Mouse (Mus musculus) thymus, postnatal 10 days (tissue): ENCODE results near the gene Eci1.

Source experiments
- DNase-seq, 2 experiments: peaks; one replicate each; pipeline ENCODE4 v3.0.0; 2021; ENCODE audit warnings: low spot score in 2 of 2

The Eci1 gene

DNA sequence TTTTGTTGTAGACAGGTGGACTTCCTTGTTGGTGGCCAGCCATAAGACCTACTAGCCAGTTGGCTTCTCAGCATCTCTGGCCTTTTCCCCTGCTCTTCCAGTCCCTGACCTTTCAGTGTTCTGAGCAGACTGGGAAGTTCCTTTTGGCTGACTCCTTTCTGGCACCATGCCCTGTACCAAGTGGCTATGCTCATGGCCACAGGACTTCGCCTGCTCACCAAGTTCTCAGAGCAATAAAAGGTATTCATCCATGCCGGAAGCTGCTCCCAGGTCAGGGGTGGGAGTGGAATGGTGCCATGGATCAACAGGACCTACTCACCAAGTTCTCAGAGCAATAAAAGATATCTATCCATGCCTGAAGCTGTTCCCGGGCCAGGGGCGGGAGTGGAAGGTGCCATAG is 46.1 kb downstream of the Eci1 start:
- DNase-seq = no peak

DNA sequence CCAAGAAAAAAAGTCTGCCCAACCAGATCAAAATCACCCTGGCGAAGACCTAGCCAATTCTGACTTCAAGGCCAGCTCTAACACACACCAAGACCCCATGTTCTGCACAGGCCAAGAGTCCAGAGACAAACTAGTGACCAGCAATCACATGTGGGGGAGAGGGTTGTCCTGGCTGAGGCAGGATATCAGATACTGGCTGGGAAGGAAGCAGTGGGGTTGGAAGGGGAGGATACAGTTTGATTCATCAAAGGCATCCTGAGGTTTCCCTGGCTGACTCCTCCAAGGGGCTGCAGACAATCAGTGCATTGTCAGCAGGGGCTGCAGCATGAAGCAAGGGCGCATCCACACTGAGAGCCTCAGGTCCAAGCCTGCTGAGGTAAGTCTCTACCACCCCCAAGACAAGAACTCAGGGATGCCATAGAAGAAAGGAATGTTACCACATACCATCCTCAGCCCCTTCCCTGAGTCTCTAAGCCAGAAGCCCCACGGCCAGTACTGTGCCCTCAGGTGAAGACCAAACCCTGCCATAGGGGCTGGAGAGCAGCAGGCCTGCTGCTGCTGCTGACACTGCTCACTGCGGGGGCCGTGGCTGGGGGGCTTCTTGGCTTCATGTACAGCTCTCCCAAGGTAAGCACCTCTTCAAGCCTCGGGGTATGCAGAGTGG is 47.3 kb downstream of the Eci1 start, which contains the start of gene Bricd5:
Gene Bricd5 (plus strand): TSS at position 273 of the 664 bp plus-strand sequence.
- DNase-seq = no peak

DNA sequence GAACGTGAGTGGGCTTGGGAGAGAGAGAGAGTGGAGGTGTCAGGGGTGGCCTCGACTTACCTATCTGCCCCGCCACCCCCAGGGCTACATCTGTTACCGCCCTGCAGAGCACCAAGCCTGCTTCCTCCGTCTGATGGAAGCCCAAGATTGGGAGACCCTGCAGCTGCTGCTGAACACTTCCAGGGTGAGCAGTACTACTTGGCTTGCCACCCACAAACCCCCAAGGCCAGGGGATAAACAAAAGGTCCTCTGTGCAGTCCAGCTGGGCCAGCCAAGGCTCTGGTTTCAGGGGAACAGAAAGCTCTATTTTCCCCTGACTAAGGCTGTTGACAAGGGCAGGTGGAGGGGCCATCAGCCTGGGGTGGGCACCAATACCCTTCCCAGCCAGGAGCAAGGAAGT is 48.1 kb downstream of the Eci1 start:
- no peak for DNase-seq

DNA sequence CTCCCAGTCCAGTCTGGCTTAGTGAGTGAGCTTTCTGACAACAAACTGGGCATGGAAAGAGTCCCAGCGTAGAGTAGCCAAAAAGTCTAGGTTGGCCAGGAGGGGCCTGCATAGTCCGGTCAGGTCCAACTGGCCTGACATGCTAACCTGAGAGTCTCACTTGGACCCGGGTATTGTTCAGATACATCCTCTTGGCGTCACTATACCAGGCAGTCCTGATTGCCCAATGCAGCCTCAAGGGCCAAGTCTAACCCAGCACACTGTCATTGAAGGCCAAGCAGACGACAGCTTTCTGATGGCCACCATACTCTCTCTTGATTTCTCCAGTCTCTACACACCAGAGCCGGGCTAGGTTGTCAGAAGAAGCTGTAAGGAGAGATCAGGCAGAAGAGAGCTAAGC is 49.1 kb downstream of the Eci1 start:
- DNase-seq = no peak

DNA sequence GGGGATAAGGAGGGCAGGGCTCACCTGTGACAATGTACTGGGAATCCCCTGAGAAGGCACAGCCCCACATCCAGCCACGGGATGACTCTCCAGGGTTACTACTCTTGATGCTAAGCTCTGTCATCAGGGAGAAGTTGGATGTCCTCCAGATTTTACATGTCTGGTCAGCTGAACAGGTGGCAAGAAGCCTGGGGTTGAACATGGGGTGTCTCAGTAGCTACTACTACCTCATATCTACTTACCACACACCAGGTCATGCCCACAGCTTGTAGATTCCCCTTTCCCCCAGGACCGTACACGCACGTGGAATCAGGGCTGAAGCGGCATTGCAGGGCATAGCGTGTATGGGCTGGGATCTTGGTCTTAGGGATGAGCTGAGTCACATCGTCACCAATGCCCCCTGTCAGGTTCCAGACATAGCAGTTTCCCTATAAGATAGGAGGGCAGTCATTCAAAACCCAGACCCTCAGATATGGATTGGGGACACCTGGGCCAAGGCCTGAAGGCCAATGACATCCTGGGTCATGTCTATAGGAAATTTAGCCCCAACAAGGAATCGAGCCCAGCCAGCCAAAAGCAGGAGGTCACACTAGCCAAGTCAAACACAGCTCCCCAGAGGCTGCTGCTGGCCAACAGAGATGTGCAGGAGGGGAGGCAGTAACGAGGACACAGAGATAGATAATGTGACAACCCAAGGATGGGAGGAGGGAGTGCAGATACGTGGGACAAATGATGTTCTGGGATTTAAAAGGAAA is 49.8 kb downstream of the Eci1 start:
- DNase-seq = no peak

DNA sequence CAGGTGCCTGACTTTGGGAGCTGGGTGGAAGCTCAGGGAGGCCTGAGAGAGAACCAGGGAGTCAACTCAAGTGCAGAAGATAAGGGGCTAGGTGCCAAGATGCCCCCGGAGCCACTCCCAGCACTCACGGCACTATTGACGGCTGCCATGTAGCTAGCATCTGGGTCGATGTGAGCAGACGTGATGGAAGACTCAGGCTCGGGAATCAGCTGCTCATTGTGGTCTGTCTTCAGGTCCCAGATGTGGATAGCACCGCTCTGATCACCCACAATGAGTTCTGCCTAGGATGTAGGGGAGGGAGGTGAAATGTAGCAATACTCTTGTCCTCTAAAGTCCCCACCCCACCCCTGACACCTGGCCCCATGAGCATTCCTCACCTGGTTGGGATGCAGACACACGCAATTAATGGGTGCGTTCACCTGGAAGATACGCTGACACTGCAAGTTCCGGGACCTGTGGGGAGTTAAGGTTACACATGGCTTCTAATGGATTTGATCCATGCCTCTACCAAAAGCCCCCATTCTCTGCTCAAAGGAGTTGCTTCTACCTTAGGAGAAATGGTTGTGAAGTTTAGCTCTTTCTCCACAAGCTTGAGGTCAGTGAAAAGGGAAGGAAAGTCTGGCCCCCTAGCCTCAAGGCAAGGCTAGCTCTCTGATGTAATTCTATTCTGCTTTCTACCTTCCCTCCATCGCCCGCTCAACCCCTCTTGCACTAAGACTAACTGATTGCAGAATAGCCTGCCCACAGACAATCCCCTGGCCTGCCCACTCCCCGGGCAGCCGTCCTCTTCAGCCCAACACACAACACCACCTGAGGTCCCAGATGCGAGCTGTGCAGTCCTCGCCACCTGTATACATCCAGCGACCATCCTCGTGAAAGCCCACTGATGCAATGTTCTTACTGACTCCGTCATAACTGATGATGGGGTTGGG is 50.9 kb downstream of the Eci1 start:
- no peak for DNase-seq

DNA sequence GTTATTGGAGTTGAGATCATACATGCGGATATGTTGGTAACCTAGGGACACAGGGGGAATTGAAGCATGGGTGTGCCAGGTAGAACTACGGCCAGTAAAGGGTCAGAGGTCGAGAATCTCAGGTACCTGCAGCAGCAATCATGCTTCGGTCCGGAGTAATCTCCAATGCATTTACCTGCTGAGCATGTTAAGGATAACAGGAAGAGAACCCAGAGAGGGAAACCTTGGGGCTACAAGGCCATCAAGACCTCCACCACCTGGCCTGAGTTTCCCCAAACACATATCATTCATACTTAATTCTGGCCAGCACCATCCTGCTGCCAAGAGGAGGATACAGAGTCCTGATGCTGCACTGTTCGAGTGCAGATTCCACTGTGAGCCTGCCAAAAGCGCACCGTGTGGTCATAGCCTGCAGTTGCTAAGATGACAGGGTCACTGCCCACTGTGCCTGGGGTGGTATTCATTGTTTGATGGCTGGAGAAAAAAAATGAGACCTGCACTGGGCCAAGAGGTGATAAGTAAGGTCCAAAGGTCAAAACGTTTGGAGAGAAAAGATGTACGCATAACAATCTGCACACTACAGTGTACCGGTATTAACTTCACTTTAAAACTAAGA is 51.7 kb downstream of the Eci1 start:
- DNase-seq = no peak

DNA sequence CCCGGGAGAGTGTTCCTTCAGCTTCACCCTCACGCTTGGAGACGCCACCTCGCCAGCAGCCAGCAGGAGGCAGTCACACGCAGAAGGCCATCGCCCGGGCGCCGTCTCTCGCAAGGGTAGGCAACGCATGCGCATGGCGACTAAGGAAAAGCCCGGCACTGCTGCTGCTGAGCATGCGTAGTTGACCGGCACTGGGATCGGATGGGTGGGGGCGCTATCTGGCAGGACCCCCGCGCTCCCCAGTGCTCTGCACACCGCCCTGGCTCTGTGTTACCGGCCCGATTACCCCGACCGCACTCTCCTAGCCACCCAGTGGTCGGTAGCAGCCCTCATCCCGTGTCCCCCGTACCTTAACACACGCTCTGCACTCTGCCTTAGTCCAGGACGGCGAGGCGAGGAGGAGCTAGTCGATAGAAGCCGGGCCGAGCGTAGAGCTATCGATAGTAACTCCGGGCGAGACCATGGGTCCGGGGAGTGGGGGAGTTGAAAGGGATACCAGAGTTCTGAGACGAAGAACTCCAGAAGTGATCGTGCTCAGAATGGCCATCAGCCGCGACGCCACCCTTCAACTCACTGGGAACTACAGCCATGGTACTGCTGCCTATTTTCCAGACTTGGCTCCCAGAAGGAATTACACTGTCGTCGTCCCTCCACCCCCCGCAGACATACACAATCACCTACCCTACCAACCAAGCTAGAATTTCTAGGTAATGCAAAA is 52.4 kb downstream of the Eci1 start, which contains the start of gene Mlst8:
Gene Mlst8 (minus strand): TSS at position 416 of the 718 bp plus-strand sequence.
- peak; percentile 92 to 98 for DNase-seq

DNA sequence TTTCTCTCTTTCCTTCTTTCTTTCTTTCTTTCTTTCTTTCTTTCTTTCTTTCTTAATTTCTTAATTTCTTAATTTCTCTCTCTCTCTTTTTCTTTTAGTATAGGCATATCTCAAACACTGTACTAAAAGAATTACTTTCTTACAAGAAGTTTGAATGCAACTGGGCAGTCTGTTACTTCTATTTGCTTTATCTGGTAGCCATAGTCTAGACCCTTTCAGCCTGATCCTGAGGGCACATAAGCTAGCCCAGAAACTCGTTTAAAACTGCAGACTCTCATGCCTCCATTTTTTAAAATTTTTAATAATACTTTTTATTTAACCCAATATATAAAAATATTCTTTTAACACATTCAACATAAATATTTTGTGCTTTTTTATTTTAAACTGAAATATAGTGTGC is 53.0 kb downstream of the Eci1 start:
- DNase-seq = no peak

DNA sequence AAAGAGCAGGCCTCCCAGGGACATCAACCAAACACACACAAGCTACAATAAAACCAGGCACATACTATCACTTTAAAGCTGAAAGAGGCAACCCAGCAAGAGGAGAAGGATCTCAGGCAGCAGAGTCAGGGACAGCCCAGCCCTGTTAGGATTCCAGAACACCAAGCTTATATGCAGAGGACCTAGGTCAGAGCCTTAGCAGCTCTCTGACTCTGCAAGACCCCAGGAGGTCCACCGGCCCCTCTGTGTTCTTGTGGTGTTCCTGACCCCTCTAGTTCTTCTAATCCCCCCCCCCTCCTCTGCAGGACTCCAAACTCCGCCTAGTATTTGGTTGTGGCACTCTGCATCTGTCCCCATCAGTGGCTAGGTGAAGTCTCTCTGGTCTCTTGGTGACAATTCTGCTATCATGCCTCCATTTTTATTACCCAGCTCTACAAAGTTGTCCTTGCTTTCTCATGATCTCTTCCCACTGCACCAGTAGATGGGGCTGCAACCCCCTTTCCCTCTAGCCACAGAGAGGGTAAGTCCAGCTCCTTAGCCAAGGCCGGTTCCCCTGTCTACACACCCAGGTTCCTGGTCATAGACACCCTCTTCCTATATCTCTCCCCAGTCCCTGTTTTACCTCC is 53.9 kb downstream of the Eci1 start:
- DNase-seq = no peak

DNA sequence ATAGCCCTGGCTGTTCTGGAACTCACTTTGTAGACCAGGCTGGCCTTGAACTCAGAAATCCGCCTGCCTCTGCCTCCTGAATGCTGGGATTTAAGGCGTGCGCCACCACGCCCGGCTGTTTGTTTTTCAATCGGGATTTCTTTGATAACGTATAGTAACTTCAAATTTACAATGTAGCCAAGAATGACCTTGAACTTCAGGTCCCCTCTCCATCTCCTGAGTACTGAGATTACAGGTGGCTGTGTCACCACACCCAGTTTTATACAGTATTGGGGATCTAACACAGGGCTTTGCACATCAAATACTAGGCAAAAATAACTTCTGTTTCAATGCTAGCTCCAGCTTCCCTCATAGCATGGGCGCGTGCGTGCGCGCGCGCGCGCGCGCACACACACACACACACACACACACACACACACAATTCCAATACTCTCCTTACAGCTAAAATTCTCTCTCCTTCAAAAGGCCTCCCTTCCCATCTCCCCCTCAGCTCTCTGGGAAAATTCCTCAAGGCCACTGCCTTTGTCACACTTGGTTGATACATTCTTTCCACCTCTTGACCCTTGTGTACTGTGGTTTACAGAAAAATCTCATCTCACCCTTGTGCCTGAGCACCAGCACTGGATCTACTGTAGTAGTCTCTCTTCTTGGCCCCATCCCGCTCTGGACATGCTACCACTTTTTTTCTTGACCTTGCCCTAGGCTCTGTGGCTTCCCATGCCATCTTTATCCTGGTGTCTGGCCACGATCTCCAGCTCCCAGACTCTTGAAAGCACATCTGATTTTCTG is 54.8 kb downstream of the Eci1 start:
- no peak for DNase-seq

DNA sequence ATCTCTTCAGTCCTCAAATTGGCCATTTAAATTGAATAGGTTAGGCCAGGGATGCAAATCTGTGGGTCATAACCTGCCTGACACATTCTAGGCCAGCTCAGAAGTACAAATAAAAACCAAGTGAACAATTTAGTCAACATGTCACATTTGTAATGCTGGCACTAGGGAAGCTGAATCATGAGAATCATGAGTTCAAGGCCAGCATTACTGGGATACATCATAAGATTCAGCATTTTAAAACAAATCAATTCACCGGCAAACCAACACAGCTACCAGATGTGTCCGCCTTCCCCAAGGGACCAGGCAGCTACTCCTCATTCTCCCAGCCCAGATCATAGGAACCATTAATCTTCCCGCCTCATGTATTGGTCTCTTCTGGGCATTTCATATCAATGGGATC is 57.1 kb downstream of the Eci1 start:
- DNase-seq = no peak

DNA sequence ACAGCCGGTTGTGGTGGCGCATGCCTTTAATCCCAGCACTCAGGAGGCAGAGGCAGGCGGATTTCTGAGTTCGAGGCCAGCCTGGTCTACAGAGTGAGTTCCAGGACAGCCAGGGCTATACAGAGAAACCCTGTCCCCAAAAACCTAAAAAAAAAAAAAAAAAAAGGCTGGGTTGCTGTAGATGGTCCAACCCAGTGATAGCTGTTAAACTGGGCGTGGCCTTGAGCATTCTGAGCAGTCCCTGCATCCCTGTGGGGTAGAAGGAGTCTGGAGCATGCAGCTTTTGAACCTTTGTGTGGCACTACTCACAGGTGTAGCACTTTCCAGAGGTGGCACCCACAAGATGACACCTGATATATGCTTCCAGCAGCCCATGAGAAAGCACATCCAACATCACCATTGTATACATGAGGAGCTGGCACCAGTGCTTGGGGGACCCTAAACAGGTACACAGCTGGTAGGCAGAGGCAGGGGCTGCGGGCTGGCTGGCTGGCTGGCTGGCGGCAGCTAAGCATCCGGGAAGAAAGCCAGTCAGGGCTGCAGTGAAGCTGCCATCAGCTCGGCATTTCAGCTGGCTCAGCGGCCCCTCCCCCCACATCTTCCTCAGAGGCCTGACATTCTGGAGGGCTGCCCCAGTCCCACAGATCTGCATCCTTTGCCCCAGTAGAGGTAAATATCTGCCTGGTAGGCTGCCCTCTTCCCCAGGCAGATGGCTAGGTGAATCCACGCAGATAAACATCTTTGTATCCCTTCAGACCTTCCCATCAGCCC is 58.8 kb downstream of the Eci1 start:
- DNase-seq = peak; percentile 20 to 36

DNA sequence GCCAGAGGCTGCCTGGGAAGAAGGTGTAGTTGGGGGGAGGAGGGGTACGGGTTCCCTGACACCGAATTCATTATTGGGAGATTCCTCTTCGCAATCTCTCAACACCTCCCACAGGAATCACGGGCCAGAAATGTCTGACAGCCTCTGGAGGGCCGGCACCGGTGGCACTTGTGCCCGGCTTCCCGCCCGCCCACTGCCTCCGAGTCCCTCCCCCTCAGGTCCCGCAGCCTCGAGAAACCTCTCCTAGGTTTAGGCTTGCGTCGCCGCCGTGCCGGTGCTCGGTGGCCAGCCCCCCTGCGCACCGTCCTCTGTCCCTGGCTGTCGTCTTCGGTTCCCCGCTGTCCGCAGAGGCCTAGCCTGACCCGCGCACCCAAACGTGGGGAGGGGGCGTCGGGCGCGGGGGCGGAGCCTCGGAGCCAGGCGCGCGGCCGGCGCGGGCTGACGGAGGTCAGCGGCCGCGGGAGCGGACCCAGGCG is 61.8 kb downstream of the Eci1 start, which contains the start of gene Caskin1:
Gene Caskin1 (plus strand): TSS at position 416 of the 476 bp plus-strand sequence.
- DNase-seq = no peak

DNA sequence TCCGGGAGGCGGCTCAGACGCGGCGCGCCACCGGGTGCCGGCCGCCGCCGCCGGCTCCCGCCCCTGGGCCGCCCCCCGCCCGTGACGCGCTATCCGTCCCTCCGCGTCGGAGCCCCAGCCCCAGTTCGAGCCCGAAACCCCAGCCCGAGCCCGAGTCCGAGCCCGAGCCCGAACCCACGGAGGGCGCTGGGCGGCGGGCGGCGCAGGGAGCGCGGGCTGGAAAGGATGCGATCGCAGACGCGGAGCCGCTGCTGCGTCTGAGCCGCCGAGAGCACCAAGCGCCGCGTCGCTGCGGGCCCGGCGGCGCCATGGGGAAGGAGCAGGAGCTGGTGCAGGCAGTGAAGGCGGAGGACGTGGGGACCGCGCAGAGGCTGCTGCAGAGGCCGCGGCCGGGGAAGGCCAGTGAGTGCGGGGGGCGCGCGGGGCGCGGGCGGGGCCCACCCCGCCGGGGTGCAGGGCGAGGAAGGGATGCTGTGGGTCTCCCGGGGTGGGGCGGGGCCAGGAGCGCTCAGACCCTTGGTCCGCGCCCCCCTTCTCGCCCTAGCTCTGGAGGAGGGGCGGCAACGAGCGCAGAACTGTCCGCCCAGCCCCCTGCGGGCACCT is 62.3 kb downstream of the Eci1 start:
- peak in 1 of 2 experiments; percentile 29 for DNase-seq
